Mouse (Mus musculus) limb, embryonic 10.5 days (tissue): ENCODE data around the gene Amz1. TPM values are rescaled to one million over a fixed set of nuclear protein-coding genes. Genes with fewer than 3 reads are reported as not detected.

Experiments used
- DNase-seq: peaks from one replicate; pipeline ENCODE4 v3.0.0-alpha.2; 2017; ENCODE audit warnings: low spot score
- H3K27ac ChIP-seq: fragments of 300-500 bp; sonication (generic); 2 replicates; pipeline ENCODE4 v1.5.1; 2016; ENCODE audit warnings: mild to moderate bottlenecking
- H3K27me3 ChIP-seq: fragments of 300-500 bp; sonication (generic); 2 replicates; pipeline ENCODE4 v1.6.1; 2016; ENCODE audit warnings: low read depth, mild to moderate bottlenecking; ENCODE audit not compliant: poor library complexity, severe bottlenecking
- H3K36me3 ChIP-seq: fragments of 300-500 bp; sonication (generic); 2 replicates; pipeline ENCODE4 v1.6.1; 2016; ENCODE audit warnings: mild to moderate bottlenecking, moderate library complexity
- H3K4me1 ChIP-seq: fragments of 300-500 bp; sonication (generic); 2 replicates; pipeline ENCODE4 v1.6.1; 2016
- H3K4me3 ChIP-seq: fragments of 300-500 bp; sonication (generic); 2 replicates; pipeline ENCODE4 v1.5.1; 2016; ENCODE audit warnings: mild to moderate bottlenecking, moderate library complexity
- H3K9me3 ChIP-seq: fragments of 300-500 bp; sonication (generic); replicated peaks from 2 replicates; pipeline ENCODE4 v1.6.1; 2016; ENCODE audit warnings: mild to moderate bottlenecking
- WGBS: fragments of 180-500 bp; shearing (Covaris S2); methylation state at CpG from one replicate; pipeline ENCODE4 v1.1.7; 2016; 5-methylcytosine and 5-hydroxymethylcytosine counted together
- polyA plus RNA-seq: library from polyadenylated mRNA; unstranded; fragments of >200 nt; fragmentation: Nextera tagmentation; extraction: Ambion mirVana; gene quantifications from 2 replicates; pipeline ENCODE4 v1.2.1, GENCODE M21; 2016

Amz1 gene
- polyA plus RNA-seq, result 0.88 and 1.1 TPM in 2 replicates

GRCm38 (mm10) chr5:140723822-140724221 is at the start of gene Amz1:
Gene Amz1, plus strand, starts transcription at chr5:140724127.
- Histone ChIP-seq H3K9me3 (no peaks in the 10 kb centered on the region), H3K4me1 (no peaks in the 10 kb centered on the region), H3K4me3 (no peak within 1 kb of the TSS), H3K36me3 (peaks cover 12% of the 10 kb centered on the region), H3K27me3 (no peaks in the 10 kb centered on the region), H3K27ac (no peak within 1 kb of the TSS)
- DNase-seq, result no peak
- 87% methylated on average over 13 of the region's 13 CpGs for WGBS

- H3K36me3 ChIP-seq, result peaks cover 84% of the 10 kb centered on the region
- WGBS, result 94% methylated on average over 11 of the region's 11 CpGs
- H3K27ac ChIP-seq, result peak overlapping the region; percentile 19
Observed at GRCm38 (mm10) chr5:140675079-140675478, 48.8 kb upstream of the Amz1 start.

GRCm38 (mm10) chr5:140675640-140676039 is 48.3 kb upstream of the Amz1 start:
- Histone ChIP-seq H3K36me3 (peaks cover 83% of the 10 kb centered on the region), H3K27me3 (no peaks in the 10 kb centered on the region), H3K27ac (peak overlapping the region; percentile 36; the same call in 1 of the 2 replicates), H3K4me1 (peaks cover 4% of the 10 kb centered on the region; the same call in 1 of the 2 replicates), H3K9me3 (no peaks in the 10 kb centered on the region), H3K4me3 (no peak overlapping the region)
- WGBS, result 91% methylated on average over 11 of the region's 11 CpGs
- no peak for DNase-seq

More at GRCm38 (mm10) chr5:140675079-140675478, 48.8 kb upstream of the Amz1 start:
- DNase-seq, result no peak
- H3K4me1 ChIP-seq, result peaks cover 4% of the 10 kb centered on the region
- H3K27me3 ChIP-seq, result no peaks in the 10 kb centered on the region
- no peaks in the 10 kb centered on the region for H3K9me3 ChIP-seq
- no peak overlapping the region for H3K4me3 ChIP-seq

- H3K27ac ChIP-seq, result no peak overlapping the region
- DNase-seq, result no peak
- no peaks in the 10 kb centered on the region for H3K9me3 ChIP-seq
- H3K4me1 ChIP-seq, result peaks cover 4% of the 10 kb centered on the region; the same call in 1 of the 2 replicates
- peaks cover 79% of the 10 kb centered on the region for H3K36me3 ChIP-seq
- no peak overlapping the region for H3K4me3 ChIP-seq
- no peaks in the 10 kb centered on the region for H3K27me3 ChIP-seq
- 92% methylated on average over 6 of the region's 6 CpGs for WGBS
Observed at GRCm38 (mm10) chr5:140677137-140677536, 46.8 kb upstream of the Amz1 start.

- no peak for DNase-seq
- Histone ChIP-seq H3K36me3 (peaks cover 71% of the 10 kb centered on the region), H3K4me1 (peaks cover under 1% of the 10 kb centered on the region; the same call in 1 of the 2 replicates), H3K9me3 (no peaks in the 10 kb centered on the region), H3K4me3 (no peak overlapping the region), H3K27me3 (no peaks in the 10 kb centered on the region), H3K27ac (no peak overlapping the region)
- WGBS, result 89% methylated on average over 6 of the region's 6 CpGs
Observed at GRCm38 (mm10) chr5:140680051-140680450, 43.9 kb upstream of the Amz1 start.

GRCm38 (mm10) chr5:140680950-140681349 is 43.0 kb upstream of the Amz1 start:
- Histone ChIP-seq H3K4me3 (no peak overlapping the region), H3K27ac (no peak overlapping the region), H3K9me3 (no peaks in the 10 kb centered on the region), H3K27me3 (no peaks in the 10 kb centered on the region), H3K36me3 (peaks cover 68% of the 10 kb centered on the region), H3K4me1 (no peaks in the 10 kb centered on the region)
- DNase-seq, result no peak
- 71% methylated on average over 1 of the region's 1 CpGs for WGBS

GRCm38 (mm10) chr5:140682113-140682512 is 41.8 kb upstream of the Amz1 start:
- Histone ChIP-seq H3K27ac (no peak overlapping the region), H3K4me1 (no peaks in the 10 kb centered on the region), H3K27me3 (no peaks in the 10 kb centered on the region), H3K9me3 (no peaks in the 10 kb centered on the region), H3K36me3 (peaks cover 68% of the 10 kb centered on the region), H3K4me3 (no peak overlapping the region)
- no peak for DNase-seq
- WGBS, result 98% methylated on average over 6 of the region's 6 CpGs

GRCm38 (mm10) chr5:140684343-140685148 is 39.4 kb upstream of the Amz1 start:
- Histone ChIP-seq H3K9me3 (no peaks in the 10 kb centered on the region), H3K27ac (no peak overlapping the region), H3K27me3 (no peaks in the 10 kb centered on the region), H3K4me1 (no peaks in the 10 kb centered on the region), H3K4me3 (no peak overlapping the region), H3K36me3 (peaks cover 71% of the 10 kb centered on the region)
- DNase-seq, result peak; percentile 51
- 68% methylated on average over 16 of the region's 16 CpGs for WGBS

GRCm38 (mm10) chr5:140688434-140688833 is 35.5 kb upstream of the Amz1 start:
- WGBS, result 83% methylated on average over 3 of the region's 3 CpGs

GRCm38 (mm10) chr5:140695987-140696386 is 27.9 kb upstream of the Amz1 start:
- no peak overlapping the region for H3K27ac ChIP-seq
- DNase-seq, result no peak
- no peak overlapping the region for H3K4me3 ChIP-seq
- peaks cover 81% of the 10 kb centered on the region for H3K36me3 ChIP-seq
- peaks cover 16% of the 10 kb centered on the region for H3K4me1 ChIP-seq
- H3K27me3 ChIP-seq, result no peaks in the 10 kb centered on the region
- no peaks in the 10 kb centered on the region for H3K9me3 ChIP-seq
- 86% methylated on average over 7 of the region's 7 CpGs for WGBS

More at GRCm38 (mm10) chr5:140688434-140688833, 35.5 kb upstream of the Amz1 start:
- H3K27me3 ChIP-seq, result no peaks in the 10 kb centered on the region
- DNase-seq, result no peak
- peaks cover 77% of the 10 kb centered on the region for H3K36me3 ChIP-seq
- no peaks in the 10 kb centered on the region for H3K9me3 ChIP-seq
- 0 out of 2 replicates have a peak, but pooled peaks cover 4% of the 10 kb centered on the region for H3K4me1 ChIP-seq
- H3K27ac ChIP-seq, result no peak overlapping the region
- H3K4me3 ChIP-seq, result no peak overlapping the region

GRCm38 (mm10) chr5:140699776-140700175 is 24.2 kb upstream of the Amz1 start:
- DNase-seq, result no peak
- Histone ChIP-seq H3K27ac (no peak overlapping the region), H3K9me3 (no peaks in the 10 kb centered on the region), H3K4me1 (peaks cover 40% of the 10 kb centered on the region), H3K27me3 (no peaks in the 10 kb centered on the region), H3K4me3 (no peak overlapping the region), H3K36me3 (peaks cover 45% of the 10 kb centered on the region)
- 86% methylated on average over 9 of the region's 9 CpGs for WGBS

GRCm38 (mm10) chr5:140701661-140702060 is 22.3 kb upstream of the Amz1 start:
- Histone ChIP-seq H3K4me3 (peak overlapping the region; percentile 75), H3K27me3 (no peaks in the 10 kb centered on the region), H3K36me3 (peaks cover 31% of the 10 kb centered on the region), H3K27ac (peak overlapping the region; percentile 92), H3K4me1 (peaks cover 51% of the 10 kb centered on the region), H3K9me3 (no peaks in the 10 kb centered on the region)
- under 1% methylated on average over 25 of the region's 25 CpGs for WGBS
- DNase-seq, result peak; percentile 74

GRCm38 (mm10) chr5:140702103-140702513 is 21.8 kb upstream of the Amz1 start, which contains the start of gene Iqce:
Gene Iqce, minus strand, starts transcription at chr5:140702378.
- peak within 1 kb of the TSS; percentile 92 for H3K27ac ChIP-seq
- H3K9me3 ChIP-seq, result no peaks in the 10 kb centered on the region
- peak; percentile 98 for DNase-seq
- 0% methylated on average over 33 of the region's 33 CpGs for WGBS
- peaks cover 28% of the 10 kb centered on the region for H3K36me3 ChIP-seq
- H3K4me1 ChIP-seq, result peaks cover 51% of the 10 kb centered on the region
- H3K27me3 ChIP-seq, result no peaks in the 10 kb centered on the region
- H3K4me3 ChIP-seq, result peak within 1 kb of the TSS; percentile 75
